Mouse (Mus musculus) stomach, embryonic 15.5 days (tissue): ENCODE data around the gene Gna15. TPM values are rescaled to one million over a fixed set of nuclear protein-coding genes. Genes with fewer than 3 reads are reported as not detected.

Experiments used
- ATAC-seq: fragments of 200-750 bp; cut with Nextera tagmentation; 2 replicates; pipeline ENCODE4 v1.8.0; 2017; ENCODE audit warnings: low read depth, moderate number of reproducible peaks, moderate TSS enrichment; ENCODE audit not compliant: insufficient read depth, low FRiP score
- H3K27ac ChIP-seq: fragments of 300-500 bp; sonication (generic); 2 replicates; pipeline ENCODE4 v1.5.1; 2015; ENCODE audit warnings: mild to moderate bottlenecking, inconsistent platforms
- H3K27me3 ChIP-seq: fragments of 300-500 bp; sonication (generic); replicated peaks from 2 replicates; pipeline ENCODE4 v1.6.1; 2015; ENCODE audit warnings: inconsistent platforms
- H3K36me3 ChIP-seq: fragments of 300-500 bp; sonication (generic); 2 replicates; pipeline ENCODE4 v1.6.1; 2015; ENCODE audit warnings: inconsistent platforms
- H3K4me1 ChIP-seq: fragments of 300-500 bp; sonication (generic); 2 replicates; pipeline ENCODE4 v1.6.1; 2015; ENCODE audit warnings: inconsistent platforms
- H3K4me2 ChIP-seq: fragments of 300-500 bp; sonication (generic); 2 replicates; pipeline ENCODE4 v1.6.1; 2015; ENCODE audit warnings: mild to moderate bottlenecking, inconsistent platforms
- H3K4me3 ChIP-seq: fragments of 300-500 bp; sonication (generic); replicated peaks from 2 replicates; pipeline ENCODE4 v1.5.1; 2015; ENCODE audit warnings: inconsistent platforms
- H3K9ac ChIP-seq: fragments of 300-500 bp; sonication (generic); 2 replicates; pipeline ENCODE4 v1.6.1; 2015; ENCODE audit warnings: inconsistent platforms
- H3K9me3 ChIP-seq: fragments of 300-500 bp; sonication (generic); 2 replicates; pipeline ENCODE4 v1.6.1; 2016; ENCODE audit warnings: inconsistent platforms
- WGBS: fragments of 180-500 bp; shearing (Covaris S2); methylation state at CpG from one replicate; pipeline ENCODE4 v1.1.7; 2015; 5-methylcytosine and 5-hydroxymethylcytosine counted together
- polyA plus RNA-seq: library from polyadenylated mRNA; unstranded; fragments of >200 nt; fragmentation: Nextera tagmentation; extraction: Ambion mirVana; gene quantifications from 2 replicates; pipeline ENCODE4 v1.2.1, GENCODE M21; 2015

The Gna15 gene
- polyA plus RNA-seq, 1 experiment from 2014 or later: 5.8 TPM

DNA sequence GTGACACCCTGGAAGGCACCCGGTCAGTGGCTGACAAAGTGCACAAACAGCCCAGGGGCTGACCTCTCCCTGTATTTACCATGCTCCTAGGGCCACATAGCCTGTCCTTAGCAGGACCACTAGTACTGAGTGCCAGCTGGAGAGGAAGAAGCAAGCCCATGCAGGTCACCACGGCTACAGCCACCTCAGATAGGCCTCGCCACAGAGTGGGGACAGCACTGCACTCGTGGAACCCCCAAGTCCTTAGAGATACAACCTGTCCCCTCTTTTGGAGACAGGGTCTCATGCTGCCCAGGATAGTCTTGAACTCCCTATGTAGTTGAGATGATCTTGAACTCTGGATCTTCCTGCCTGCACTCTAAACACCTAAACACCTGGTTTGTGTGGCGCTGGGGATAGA is 17.3 kb upstream of the Gna15 start:
- Histone ChIP-seq H3K27ac (0 out of 2 replicates have a peak overlapping the region, but pooled peaks have one; percentile 68), H3K4me1 (peaks cover 31% of the 10 kb centered on the region), H3K4me3 (peak overlapping the region; percentile 14; the same call in 1 of the 2 replicates), H3K9me3 (no peaks in the 10 kb centered on the region), H3K36me3 (0 out of 2 replicates have a peak, but pooled peaks cover 4% of the 10 kb centered on the region), H3K27me3 (no peaks in the 10 kb centered on the region), H3K4me2 (peak overlapping the region; percentile 88), H3K9ac (no peak overlapping the region; the same call in 1 of the 2 replicates)
- ATAC-seq: no peak
- 78% methylated on average over 5 of the region's 5 CpGs for WGBS

DNA sequence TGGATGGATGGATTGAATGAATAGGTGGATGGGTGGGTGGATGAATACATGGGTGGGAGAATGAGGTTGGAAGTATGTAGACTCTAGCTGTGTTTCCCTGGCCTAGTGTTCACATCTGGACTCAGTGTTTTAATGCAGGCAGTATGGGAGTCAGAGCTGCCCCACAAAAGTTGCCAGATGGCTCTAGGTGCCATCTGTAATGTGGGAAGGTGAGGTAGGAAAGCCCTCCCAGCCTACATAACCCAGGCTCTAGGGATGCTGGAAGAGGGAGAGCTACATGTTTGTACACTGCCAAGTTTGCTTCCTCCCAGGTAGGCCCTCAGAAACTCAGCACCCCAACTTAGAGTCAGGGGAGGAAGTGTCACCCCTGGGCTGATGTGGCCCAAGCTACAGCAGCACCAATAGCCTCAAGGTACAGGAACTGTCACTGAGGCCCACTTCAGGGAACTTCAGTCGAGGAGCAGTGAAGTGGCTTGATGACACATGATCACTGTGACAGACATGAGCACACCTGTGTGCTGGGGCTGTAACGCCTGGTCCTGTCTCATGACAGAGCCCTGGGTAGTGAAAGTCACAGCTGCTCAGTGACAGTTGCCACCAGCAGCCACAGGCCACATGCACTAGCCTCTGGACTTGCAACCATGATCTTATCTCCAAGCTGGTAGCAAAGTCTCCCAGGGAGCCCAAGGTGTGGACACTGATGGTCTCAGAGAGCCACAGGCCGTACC is 14.5 kb upstream of the Gna15 start:
- WGBS: 79% methylated on average over 3 of the region's 3 CpGs
- Histone ChIP-seq H3K4me3 (no peak overlapping the region), H3K27me3 (no peaks in the 10 kb centered on the region), H3K4me2 (no peak overlapping the region), H3K4me1 (peaks cover 33% of the 10 kb centered on the region), H3K27ac (no peak overlapping the region), H3K9me3 (no peaks in the 10 kb centered on the region), H3K9ac (no peak overlapping the region), H3K36me3 (0 out of 2 replicates have a peak, but pooled peaks cover 4% of the 10 kb centered on the region)
- ATAC-seq: no peak

DNA sequence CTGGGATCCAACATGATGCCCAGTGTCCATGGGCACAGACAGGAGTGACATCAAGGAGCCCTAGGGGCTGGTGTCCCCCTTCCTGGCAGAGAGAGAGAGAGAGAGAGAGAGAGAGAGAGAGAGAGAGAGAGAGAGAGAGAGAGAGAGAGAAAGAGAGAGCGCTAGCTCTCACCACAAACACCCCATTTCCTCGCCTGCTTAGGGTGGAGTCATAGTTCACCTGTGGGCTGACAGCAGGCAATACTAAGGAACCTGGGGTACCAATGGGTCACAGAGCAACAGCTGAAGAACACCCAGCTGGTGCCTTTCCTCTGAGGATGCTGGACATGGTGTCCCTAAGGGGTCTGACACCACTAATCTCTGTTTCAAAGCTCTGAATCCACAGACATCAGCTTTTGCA is 13.4 kb upstream of the Gna15 start:
- WGBS: 77% methylated on average over 2 of the region's 2 CpGs
- Histone ChIP-seq H3K4me2 (no peak overlapping the region), H3K27ac (no peak overlapping the region), H3K36me3 (peaks cover 10% of the 10 kb centered on the region), H3K27me3 (no peaks in the 10 kb centered on the region), H3K4me3 (no peak overlapping the region), H3K4me1 (peaks cover 23% of the 10 kb centered on the region), H3K9ac (no peak overlapping the region), H3K9me3 (no peaks in the 10 kb centered on the region)
- no peak for ATAC-seq

DNA sequence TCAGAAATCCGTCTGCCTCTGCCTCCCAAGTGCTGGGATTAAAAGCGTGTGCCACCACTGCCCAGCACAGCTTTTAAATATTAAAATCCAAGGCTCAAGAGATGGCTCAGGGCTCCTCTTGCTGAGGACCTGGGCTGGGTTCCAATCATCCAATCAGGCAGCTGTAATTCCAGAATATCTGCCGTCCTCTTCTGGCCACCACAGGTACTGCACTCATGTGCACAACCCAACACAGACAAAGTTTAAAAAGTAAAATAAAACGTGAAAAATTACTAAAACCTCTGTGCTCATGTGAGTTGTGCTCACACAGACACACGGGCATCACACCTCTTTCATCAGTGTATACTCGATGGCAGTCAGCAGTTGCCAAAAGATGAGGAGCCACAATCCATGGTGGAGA is 12.7 kb upstream of the Gna15 start:
- no peaks in the 10 kb centered on the region for H3K9me3 ChIP-seq
- H3K9ac ChIP-seq: no peak overlapping the region
- no peaks in the 10 kb centered on the region for H3K27me3 ChIP-seq
- no peak overlapping the region for H3K4me3 ChIP-seq
- H3K4me2 ChIP-seq: no peak overlapping the region
- H3K4me1 ChIP-seq: peaks cover 16% of the 10 kb centered on the region; the same call in 1 of the 2 replicates
- H3K27ac ChIP-seq: no peak overlapping the region
- H3K36me3 ChIP-seq: peaks cover 14% of the 10 kb centered on the region
- 74% methylated on average over 6 of the region's 6 CpGs for WGBS
- no peak for ATAC-seq

DNA sequence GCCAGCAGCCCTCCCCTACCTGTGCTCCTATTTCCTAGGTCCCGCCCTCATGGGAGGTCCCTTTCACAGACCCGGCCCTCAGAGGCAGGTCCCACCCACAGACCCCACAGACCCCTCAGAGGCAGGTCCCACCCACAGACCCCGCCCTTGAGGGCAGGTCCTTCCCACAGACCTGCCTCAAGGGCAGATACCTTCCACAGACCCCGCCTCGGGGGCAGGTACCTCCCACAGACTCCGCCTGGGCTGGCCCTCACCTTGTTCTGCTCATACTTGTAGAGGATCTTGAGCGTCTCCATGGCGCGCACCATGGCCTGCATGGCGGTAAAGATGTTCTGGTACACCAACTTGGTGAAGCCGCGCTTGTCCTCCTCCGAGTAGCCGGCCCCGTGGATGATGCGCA is 10.8 kb upstream of the Gna15 start:
- peak; percentile 50; the same call in 1 of the 2 replicates for ATAC-seq
- no peak overlapping the region for H3K9ac ChIP-seq
- H3K27me3 ChIP-seq: no peaks in the 10 kb centered on the region
- H3K27ac ChIP-seq: no peak overlapping the region
- no peak overlapping the region for H3K4me3 ChIP-seq
- WGBS: 49% methylated on average over 16 of the region's 16 CpGs
- no peak overlapping the region for H3K4me2 ChIP-seq
- peaks cover 9% of the 10 kb centered on the region; the same call in 1 of the 2 replicates for H3K4me1 ChIP-seq
- H3K36me3 ChIP-seq: peaks cover 19% of the 10 kb centered on the region
- H3K9me3 ChIP-seq: no peaks in the 10 kb centered on the region

DNA sequence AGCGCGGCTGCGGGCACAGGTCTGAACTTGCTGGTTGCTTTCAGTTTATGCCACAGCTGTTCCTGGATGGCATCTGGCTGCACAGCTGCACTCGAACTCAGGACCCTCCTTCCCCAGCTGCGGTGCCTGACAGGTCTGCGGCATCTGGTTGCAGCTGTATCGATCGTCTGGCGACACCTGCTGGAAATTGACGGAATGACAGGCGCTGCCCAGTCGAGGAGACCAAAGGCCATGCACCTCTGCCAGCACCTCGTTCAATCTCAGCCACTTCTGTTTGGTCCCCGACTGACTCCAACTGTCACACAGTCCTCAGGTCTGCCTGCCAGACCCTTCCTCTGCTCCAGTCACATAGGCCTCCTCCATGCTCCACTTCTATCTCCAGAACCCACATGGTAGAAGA is 2.8 kb upstream of the Gna15 start:
- H3K27ac ChIP-seq: no peak overlapping the region
- H3K9me3 ChIP-seq: no peaks in the 10 kb centered on the region
- no peak overlapping the region for H3K4me2 ChIP-seq
- 14% methylated on average over 14 of the region's 14 CpGs for WGBS
- no peak overlapping the region for H3K4me3 ChIP-seq
- no peak overlapping the region for H3K9ac ChIP-seq
- peaks cover 5% of the 10 kb centered on the region; the same call in 1 of the 2 replicates for H3K4me1 ChIP-seq
- H3K27me3 ChIP-seq: no peaks in the 10 kb centered on the region
- ATAC-seq: no peak
- H3K36me3 ChIP-seq: peaks cover 19% of the 10 kb centered on the region

DNA sequence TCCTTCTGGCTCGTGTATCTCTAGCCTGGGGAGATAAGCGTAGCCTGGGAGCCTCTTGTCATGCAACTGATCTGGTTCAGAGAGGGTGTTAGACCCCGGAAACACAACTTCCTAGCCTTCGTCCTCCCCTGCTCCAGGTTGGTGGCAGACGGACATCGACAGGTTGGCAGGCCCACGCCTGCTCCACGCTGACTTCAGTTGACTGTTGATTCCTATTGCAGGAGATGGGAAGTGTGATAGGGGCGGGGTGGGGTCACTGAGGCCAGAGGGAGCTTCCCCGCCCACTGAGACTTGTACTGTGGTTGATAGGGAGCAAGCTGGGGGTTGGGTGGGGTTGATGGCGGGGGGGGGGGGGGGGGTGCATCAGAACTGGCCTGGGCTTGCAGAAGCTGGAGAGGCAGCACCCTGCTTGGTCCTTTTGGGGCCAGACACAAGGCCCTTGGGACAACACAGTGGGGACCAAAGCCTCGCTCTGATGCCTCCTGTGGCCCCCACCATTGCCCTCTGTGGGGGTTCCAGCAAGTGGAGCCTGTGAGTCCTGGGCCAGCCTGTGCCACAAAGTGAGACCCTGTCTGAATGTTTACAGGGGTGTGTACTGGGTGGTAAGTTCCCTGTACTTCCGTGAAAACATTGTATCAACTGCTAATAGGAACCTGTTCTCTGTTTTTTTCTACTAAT is 1.1 kb upstream of the Gna15 start:
- ATAC-seq: 0 out of 2 replicates have a peak, but pooled peaks have one; percentile 6
- WGBS: 49% methylated on average over 12 of the region's 13 CpGs
- H3K27me3 ChIP-seq: no peaks in the 10 kb centered on the region
- peaks cover 5% of the 10 kb centered on the region; the same call in 1 of the 2 replicates for H3K4me1 ChIP-seq
- H3K4me2 ChIP-seq: no peak overlapping the region
- H3K36me3 ChIP-seq: peaks cover 13% of the 10 kb centered on the region
- H3K9me3 ChIP-seq: no peaks in the 10 kb centered on the region
- no peak overlapping the region for H3K4me3 ChIP-seq
- no peak overlapping the region for H3K9ac ChIP-seq
- peak overlapping the region; percentile 77 for H3K27ac ChIP-seq

DNA sequence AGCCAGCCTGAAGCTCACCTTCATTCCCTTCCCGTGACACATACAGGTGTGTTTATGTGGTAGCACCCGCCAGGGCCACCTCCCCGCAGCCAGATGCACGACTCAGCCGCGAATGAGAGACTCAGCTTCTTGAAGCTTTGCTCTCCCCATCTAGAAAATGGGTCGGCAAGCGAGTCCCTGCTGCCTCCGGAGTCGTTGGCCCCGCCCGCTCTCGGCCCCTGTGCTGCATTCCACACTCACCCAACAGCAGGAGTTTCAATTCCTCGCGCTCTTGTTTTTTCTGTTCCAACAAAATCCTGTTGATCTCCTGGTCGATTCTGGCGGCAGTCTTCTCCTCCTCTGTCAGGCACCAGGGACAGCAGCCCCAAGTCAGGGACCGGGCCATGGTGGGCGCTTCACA is 455 bp downstream of the Gna15 start:
- H3K4me3 ChIP-seq: peak overlapping the region; percentile 26
- H3K27me3 ChIP-seq: no peaks in the 10 kb centered on the region
- ATAC-seq: no peak
- peak overlapping the region; percentile 31 for H3K4me2 ChIP-seq
- no peaks in the 10 kb centered on the region for H3K9me3 ChIP-seq
- no peaks in the 10 kb centered on the region for H3K36me3 ChIP-seq
- no peak overlapping the region for H3K9ac ChIP-seq
- peaks cover 5% of the 10 kb centered on the region; the same call in 1 of the 2 replicates for H3K4me1 ChIP-seq
- WGBS: 11% methylated on average over 19 of the region's 19 CpGs
- H3K27ac ChIP-seq: peak overlapping the region; percentile 77

DNA sequence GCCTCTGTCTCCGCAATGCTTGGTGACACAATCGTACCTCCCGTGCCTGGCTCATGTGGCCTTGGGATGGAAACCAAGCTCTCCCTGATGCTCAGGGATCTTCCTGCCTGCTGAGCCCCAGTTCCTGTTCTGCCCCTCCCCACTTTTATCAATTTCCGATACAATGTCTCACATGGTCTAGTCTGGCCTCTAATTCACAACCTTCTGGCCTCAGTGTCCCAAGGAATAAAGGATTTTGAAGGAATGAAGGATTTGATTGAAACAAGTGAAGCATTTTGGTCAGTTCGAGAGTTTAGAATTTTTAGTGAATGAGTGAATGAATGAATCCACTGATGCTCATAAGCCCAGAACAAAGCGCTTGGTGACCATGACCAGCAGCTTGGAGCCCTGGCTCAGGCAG is 883 bp downstream of the Gna15 start:
- H3K4me1 ChIP-seq: peaks cover 5% of the 10 kb centered on the region; the same call in 1 of the 2 replicates
- ATAC-seq: no peak
- H3K9ac ChIP-seq: no peak overlapping the region
- no peaks in the 10 kb centered on the region for H3K27me3 ChIP-seq
- peak overlapping the region; percentile 31; the same call in 1 of the 2 replicates for H3K4me2 ChIP-seq
- no peaks in the 10 kb centered on the region for H3K9me3 ChIP-seq
- H3K4me3 ChIP-seq: peak overlapping the region; percentile 26
- peak overlapping the region; percentile 77; the same call in 1 of the 2 replicates for H3K27ac ChIP-seq
- WGBS: 74% methylated on average over 6 of the region's 6 CpGs
- no peaks in the 10 kb centered on the region for H3K36me3 ChIP-seq

DNA sequence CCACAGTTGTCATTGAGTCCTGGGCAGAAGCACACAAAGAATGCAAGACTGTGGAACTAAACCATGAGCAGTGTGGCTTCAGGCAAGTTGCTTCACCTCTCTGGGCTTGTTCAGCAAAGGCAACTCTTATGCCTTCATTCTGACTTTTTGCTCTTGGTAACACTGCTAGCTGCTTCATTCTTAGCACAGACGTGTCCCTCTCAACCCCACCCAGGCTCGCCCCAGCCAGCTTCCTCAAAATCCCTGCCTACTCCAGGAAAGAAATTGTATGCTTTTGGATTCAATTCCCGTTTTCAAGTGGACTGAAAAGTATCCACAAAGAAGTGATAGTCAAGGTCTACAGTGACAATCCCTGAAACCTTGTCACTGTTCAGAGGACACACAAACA is 4.1 kb downstream of the Gna15 start:
- no peak overlapping the region for H3K4me3 ChIP-seq
- no peaks in the 10 kb centered on the region for H3K36me3 ChIP-seq
- no peak for ATAC-seq
- H3K4me1 ChIP-seq: peaks cover 5% of the 10 kb centered on the region; the same call in 1 of the 2 replicates
- no peak overlapping the region for H3K9ac ChIP-seq
- no peak overlapping the region for H3K4me2 ChIP-seq
- no peaks in the 10 kb centered on the region for H3K9me3 ChIP-seq
- WGBS: 52% methylated on average over 3 of the region's 3 CpGs
- H3K27me3 ChIP-seq: no peaks in the 10 kb centered on the region
- no peak overlapping the region for H3K27ac ChIP-seq

DNA sequence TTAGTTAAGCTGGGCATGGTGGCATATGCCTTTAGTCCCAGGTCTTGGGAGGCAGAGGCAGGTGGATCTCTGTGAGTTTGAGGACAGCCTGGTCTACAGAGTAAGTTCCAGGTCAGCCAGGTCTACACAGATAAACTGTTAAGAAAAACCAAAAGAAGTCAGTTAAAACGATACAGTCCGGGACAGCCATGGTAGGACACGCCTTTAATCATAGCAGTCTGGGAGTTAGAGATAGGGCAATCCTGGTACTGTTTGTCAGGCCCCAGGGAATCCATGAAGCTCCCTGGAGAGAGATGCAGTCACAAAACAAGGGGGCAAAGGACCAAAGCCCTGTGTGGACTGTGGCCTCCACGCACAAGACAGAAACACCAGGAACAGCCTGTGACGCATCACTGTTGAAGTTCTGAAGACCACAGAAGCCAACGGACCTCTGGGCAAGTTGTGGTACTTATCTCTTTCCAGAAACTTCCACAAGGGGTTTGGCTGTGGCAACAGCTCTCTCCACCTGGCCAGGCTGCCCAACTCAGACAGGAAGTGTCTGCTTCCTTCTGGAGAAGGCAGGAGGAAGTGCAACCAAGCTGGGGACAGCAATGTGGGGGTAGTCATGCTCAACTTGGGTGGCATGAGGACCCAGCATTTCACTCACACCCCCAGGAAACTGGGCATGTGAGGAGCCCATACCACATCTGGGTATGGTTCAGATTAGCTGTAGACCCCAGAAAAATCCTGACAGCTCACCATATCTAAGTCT is 4.6 kb downstream of the Gna15 start:
- Histone ChIP-seq H3K4me3 (no peak overlapping the region), H3K27ac (no peak overlapping the region), H3K9me3 (no peaks in the 10 kb centered on the region), H3K4me2 (no peak overlapping the region), H3K36me3 (no peaks in the 10 kb centered on the region), H3K27me3 (no peaks in the 10 kb centered on the region), H3K4me1 (0 out of 2 replicates have a peak, but pooled peaks cover 2% of the 10 kb centered on the region), H3K9ac (no peak overlapping the region)
- WGBS: 67% methylated on average over 6 of the region's 6 CpGs
- no peak for ATAC-seq
